Mouse (Mus musculus): Measurements from ENCODE around the gene Mrnip. TPM values are rescaled to one million over a fixed set of nuclear protein-coding genes. Genes with fewer than 3 reads are reported as not detected.

The Mrnip gene
- polyA plus RNA-seq, 1 experiment from 2014 or later = 16.2 TPM

GRCm38 (mm10) chr11:50248473-50249171, 74.4 kb downstream of the Mrnip start:
- Histone ChIP-seq H3K4me3 (no peak overlapping the region), H3K27me3 (no peaks in the 10 kb centered on the region), H3K27ac (no peak overlapping the region), H3K4me1 (peaks cover 12% of the 10 kb centered on the region), H3K9me3 (no peaks in the 10 kb centered on the region), H3K4me2 (no peak overlapping the region), H3K9ac (no peak overlapping the region), H3K36me3 (no peaks in the 10 kb centered on the region)
- ATAC-seq (ENCODE audit: insufficient number of reproducible peaks, low FRiP score, low TSS enrichment, low read depth) = no peak
- 68% methylated on average over 7 of the region's 7 CpGs for WGBS

Small RNAs within 50 kb of the gene (microRNA-seq; reads per million reads assigned to microRNA genes)
- not detected for gene Mir6919

Other genes with a start within 250 kb of the Mrnip start
- gene Rnf130, start 149.1 kb upstream of the Mrnip start, polyA plus RNA-seq (2015; fragmentation: Nextera tagmentation; extraction: Ambion mirVana) = 74.5 and 77.3 TPM in 2 replicates
- 45.9 and 46.0 TPM in 2 replicates for gene Tbc1d9b, start 43.0 kb upstream of the Mrnip start, polyA plus RNA-seq (2015; fragmentation: Nextera tagmentation; extraction: Ambion mirVana)
- 241 and 262 TPM in 2 replicates for gene Sqstm1, start 36.4 kb downstream of the Mrnip start, polyA plus RNA-seq (2015; fragmentation: Nextera tagmentation; extraction: Ambion mirVana)
- gene Mgat4b, start 36.4 kb downstream of the Mrnip start, polyA plus RNA-seq (2015; fragmentation: Nextera tagmentation; extraction: Ambion mirVana) = 12.5 and 16.0 TPM in 2 replicates
- 2.1 and 3.0 TPM in 2 replicates for gene Ltc4s, start 64.2 kb downstream of the Mrnip start, polyA plus RNA-seq (2015; fragmentation: Nextera tagmentation; extraction: Ambion mirVana)
- gene Maml1, start 117.9 kb downstream of the Mrnip start, polyA plus RNA-seq (2015; fragmentation: Nextera tagmentation; extraction: Ambion mirVana) = 5.4 and 6.1 TPM in 2 replicates
- gene Canx, start 151.2 kb downstream of the Mrnip start, polyA plus RNA-seq (2015; fragmentation: Nextera tagmentation; extraction: Ambion mirVana) = 293 and 330 TPM in 2 replicates
- 0.37 TPM in 1 of 2 replicates, not detected in the other for gene Cby3, start 180.0 kb downstream of the Mrnip start, polyA plus RNA-seq (2015; fragmentation: Nextera tagmentation; extraction: Ambion mirVana)
- gene Hnrnph1, start 202.5 kb downstream of the Mrnip start, polyA plus RNA-seq (2015; fragmentation: Nextera tagmentation; extraction: Ambion mirVana) = 370 and 395 TPM in 2 replicates